Mouse (Mus musculus): ENCODE data around the gene Ambra1. TPM values are rescaled to one million over a fixed set of nuclear protein-coding genes. Genes with fewer than 3 reads are reported as not detected.

Gene Ambra1
- total and polyA plus RNA-seq, 3 experiments = 15.8 to 27.1 (median 21.9) TPM

- dilution Hi-C loops (cut with MboI; ENCODE audit: extremely low pct_ligation_motif_present, extremely low pct_unique_long_range_greater_than_20kb, low sequenced_read_pairs) (no loop called here), in situ Hi-C loops (cut with MboI; ENCODE audit: low pct_ligation_motif_present, low pct_unique_long_range_greater_than_20kb, low sequenced_read_pairs) (no loop called here)
- H3K36me3 ChIP-seq (replicated peaks in 1 of 2; ENCODE audit: control insufficient read depth in 1 of 2, insufficient read depth in 1 of 2, low read length in 1 of 2) = peaks cover 0 to 9% of the 10 kb centered on the region in 2 experiments
- H3K27me3 ChIP-seq (replicated peaks) = no peaks in the 10 kb centered on the region
- H3K4me3 ChIP-seq (replicated peaks in 1 of 3; ENCODE audit: low read depth in 2 of 3, low read length in 2 of 3, poor library complexity in 1 of 3) = no peak overlapping the region
- no peak overlapping the region for H3K27ac ChIP-seq (ENCODE audit: insufficient read depth, low read depth)
- TF ChIP-seq JUN (IDR thresholded peaks at IDR 0.05; ENCODE audit: insufficient read depth, low read depth, low read length) = no peak
- no peak for TF ChIP-seq CTCF (conservative IDR thresholded peaks at IDR 0.05 in 1 of 2, IDR thresholded peaks at IDR 0.05 in 1 of 2; ENCODE audit: low read depth in 2 of 2, low read length in 2 of 2)
- no peak for TF ChIP-seq BHLHE40 (IDR thresholded peaks at IDR 0.05; ENCODE audit: low read depth, low read length)
- no peak for TF ChIP-seq MYC (IDR thresholded peaks at IDR 0.05; ENCODE audit: low read depth, low read length)
- no peak for TF ChIP-seq TCF12 (IDR thresholded peaks at IDR 0.05; ENCODE audit: low read depth, low read length)
- no peak for TF ChIP-seq NELFE (IDR thresholded peaks at IDR 0.05; ENCODE audit: low read depth, low read length)
- TF ChIP-seq ETS1 (conservative IDR thresholded peaks at IDR 0.05; ENCODE audit: low read depth, low read length) = no peak
- TF ChIP-seq ZC3H11A (IDR thresholded peaks at IDR 0.05; ENCODE audit: low read depth, low read length) = no peak
- TF ChIP-seq ZKSCAN1 (IDR thresholded peaks at IDR 0.05; ENCODE audit: borderline replicate concordance, low read depth, low read length) = no peak
- TF ChIP-seq SIN3A (IDR thresholded peaks at IDR 0.05; ENCODE audit: low read length) = no peak
- no peak for TF ChIP-seq CHD2 (IDR thresholded peaks at IDR 0.05; ENCODE audit: low read length)
- DNase-seq (ENCODE audit: extremely low read depth) = no peak
- peaks cover 26% of the 10 kb centered on the region for H3K79me2 ChIP-seq (replicated peaks; ENCODE audit: control insufficient read depth, extremely low read depth, insufficient read depth, poor library complexity, severe bottlenecking)
- no peak overlapping the region for H3K9ac ChIP-seq (ENCODE audit: insufficient read depth, low read depth)
- no peaks in the 10 kb centered on the region for H3K4me1 ChIP-seq (ENCODE audit: control insufficient read depth in 1 of 2, insufficient read depth in 2 of 2)
- no peak overlapping the region for H3K4me2 ChIP-seq (ENCODE audit: insufficient read depth, low read depth, poor library complexity, severe bottlenecking)
- H3K9me3 ChIP-seq (replicated peaks; ENCODE audit: low read length) = no peaks in the 10 kb centered on the region
Observed at GRCm38 (mm10) chr2:91749811-91750261, 19.9 kb downstream of the Ambra1 start.

- Histone ChIP-seq H3K9ac (ENCODE audit: insufficient read depth, low read depth) (no peak overlapping the region), H3K27me3 (replicated peaks) (no peaks in the 10 kb centered on the region), H3K9me3 (replicated peaks; ENCODE audit: low read length) (no peaks in the 10 kb centered on the region), H3K4me1 (ENCODE audit: control insufficient read depth in 1 of 2, insufficient read depth in 2 of 2) (no peaks in the 10 kb centered on the region), H3K79me2 (replicated peaks; ENCODE audit: control insufficient read depth, extremely low read depth, insufficient read depth, poor library complexity, severe bottlenecking) (no peaks in the 10 kb centered on the region; the same call in 1 of the 2 replicates), H3K4me3 (replicated peaks in 1 of 3; ENCODE audit: low read depth in 2 of 3, low read length in 2 of 3, poor library complexity in 1 of 3) (no peak overlapping the region), H3K27ac (ENCODE audit: insufficient read depth, low read depth) (no peak overlapping the region), H3K36me3 (replicated peaks in 1 of 2; ENCODE audit: control insufficient read depth in 1 of 2, insufficient read depth in 1 of 2, low read length in 1 of 2) (peaks cover 40 to 72% of the 10 kb centered on the region in 2 experiments), H3K4me2 (ENCODE audit: insufficient read depth, low read depth, poor library complexity, severe bottlenecking) (no peak overlapping the region)
- dilution Hi-C loops (cut with MboI; ENCODE audit: extremely low pct_ligation_motif_present, extremely low pct_unique_long_range_greater_than_20kb, low sequenced_read_pairs) (no loop called here), in situ Hi-C loops (cut with MboI; ENCODE audit: low pct_ligation_motif_present, low pct_unique_long_range_greater_than_20kb, low sequenced_read_pairs) (loop anchor here (10.0 kb wide), 1 partner anchor 153 kb away; the partner anchor contains the start of gene Chrm4)
- DNase-seq (ENCODE audit: extremely low read depth) = no peak
- TF ChIP-seq RAD21 (IDR thresholded peaks at IDR 0.05; ENCODE audit: low read depth, low read length) (no peak), SMC3 (IDR thresholded peaks at IDR 0.05; ENCODE audit: low read depth, low read length) (no peak), CTCF (conservative IDR thresholded peaks at IDR 0.05 in 1 of 2, IDR thresholded peaks at IDR 0.05 in 1 of 2; ENCODE audit: low read depth in 2 of 2, low read length in 2 of 2) (no peak), JUND (conservative IDR thresholded peaks at IDR 0.05; ENCODE audit: low read depth, low read length) (no peak), MAX (IDR thresholded peaks at IDR 0.05; ENCODE audit: low read length) (no peak), ZC3H11A (IDR thresholded peaks at IDR 0.05; ENCODE audit: low read depth, low read length) (no peak), POLR2A (IDR thresholded peaks at IDR 0.05; ENCODE audit: low read depth, low read length) (no peak), TCF12 (IDR thresholded peaks at IDR 0.05; ENCODE audit: low read depth, low read length) (no peak), MXI1 (IDR thresholded peaks at IDR 0.05; ENCODE audit: low read depth, low read length) (no peak), TBP (conservative IDR thresholded peaks at IDR 0.05; ENCODE audit: low read depth, low read length) (no peak), SIN3A (IDR thresholded peaks at IDR 0.05; ENCODE audit: low read length) (no peak), KAT2A (IDR thresholded peaks at IDR 0.05; ENCODE audit: insufficient replicate concordance, low read length) (no peak), CHD2 (IDR thresholded peaks at IDR 0.05; ENCODE audit: low read length) (no peak), JUN (IDR thresholded peaks at IDR 0.05; ENCODE audit: insufficient read depth, low read depth, low read length) (no peak), PAX5 (IDR thresholded peaks at IDR 0.05; ENCODE audit: low read length) (no peak), BHLHE40 (IDR thresholded peaks at IDR 0.05; ENCODE audit: low read depth, low read length) (no peak), ETS1 (conservative IDR thresholded peaks at IDR 0.05; ENCODE audit: low read depth, low read length) (no peak), ZNF384 (IDR thresholded peaks at IDR 0.05; ENCODE audit: low read depth, low read length) (no peak), USF2 (conservative IDR thresholded peaks at IDR 0.05; ENCODE audit: low read depth, low read length) (no peak)
Observed at GRCm38 (mm10) chr2:91771921-91772705, 42.2 kb downstream of the Ambra1 start.
